Mouse (Mus musculus): ENCODE measurements around the gene Sgsh. TPM values are rescaled to one million over a fixed set of nuclear protein-coding genes. Genes with fewer than 3 reads are reported as not detected.

Gene Sgsh
- polyA plus RNA-seq, 1 experiment = 3.4 TPM

DNA sequence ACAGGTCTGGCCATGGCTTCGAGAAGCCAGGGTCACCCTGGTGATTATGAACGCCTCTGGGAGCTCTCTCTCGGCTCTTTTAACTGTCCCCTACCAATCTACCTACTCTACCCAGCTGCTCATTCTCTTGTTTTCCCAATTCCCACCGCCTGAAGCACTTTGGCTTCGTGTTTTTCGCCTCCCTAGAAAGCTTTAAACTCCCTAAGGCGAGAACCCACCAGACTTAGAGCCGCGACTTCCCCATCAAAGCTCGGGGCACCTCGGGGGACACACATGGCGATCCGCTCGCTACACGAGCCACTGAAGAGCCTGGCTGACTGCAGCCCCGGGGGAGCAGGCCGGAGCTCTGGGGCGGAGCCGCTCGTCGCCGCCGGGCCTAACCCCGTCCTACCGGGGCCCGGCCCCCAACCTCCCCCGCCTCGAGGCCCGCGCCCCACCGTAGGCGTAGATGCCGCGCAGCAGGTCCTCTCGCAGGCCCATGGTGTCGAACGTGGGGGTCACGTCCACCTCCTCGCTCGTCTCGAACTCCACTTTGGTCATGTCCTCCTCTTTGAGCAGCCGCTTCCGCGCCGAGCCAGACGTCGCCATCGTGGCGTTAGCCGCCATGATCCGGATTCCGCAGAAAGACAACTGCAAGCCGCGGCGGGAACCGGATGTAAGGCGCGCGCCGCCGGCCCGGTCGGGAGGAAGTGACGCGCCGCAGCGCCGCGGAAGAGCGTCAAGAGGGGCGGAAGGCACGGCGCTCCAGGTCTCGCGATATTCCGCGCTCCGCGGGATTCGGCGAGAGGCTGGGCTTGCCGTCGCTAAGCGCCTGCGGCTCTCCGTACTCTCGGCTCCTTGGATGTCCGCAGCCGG is 55.7 kb downstream of the Sgsh start, which contains the start of gene Eif4a3:
Eif4a3 (minus strand) TSS at position 699 of the 855 bp plus-strand sequence.
- peaks cover 25% of the 10 kb centered on the region for H3K4me1 ChIP-seq
- TF ChIP-seq GATA1 (IDR thresholded peaks at IDR 0.05; ENCODE audit: borderline replicate concordance, low read length) (no peak), FLI1 (IDR thresholded peaks at IDR 0.05; ENCODE audit: low read length) (peak; percentile 85; the same call in 1 of the 2 replicates)
- H3K27me3 ChIP-seq (replicated peaks) = peaks cover 28% of the 10 kb centered on the region
- H3K9me3 ChIP-seq = no peaks in the 10 kb centered on the region
- H3K4me3 ChIP-seq (replicated peaks) = peak within 1 kb of the TSS; percentile 99
- peaks cover 36% of the 10 kb centered on the region for H3K36me3 ChIP-seq (replicated peaks; ENCODE audit: low read length)

- Histone ChIP-seq H3K36me3 (replicated peaks; ENCODE audit: low read length) (peaks cover 43% of the 10 kb centered on the region), H3K4me1 (peaks cover 25% of the 10 kb centered on the region), H3K4me3 (replicated peaks) (peak overlapping the region; percentile 99), H3K27me3 (replicated peaks) (peaks cover 21% of the 10 kb centered on the region), H3K9me3 (no peaks in the 10 kb centered on the region)
- TF ChIP-seq GATA1 (IDR thresholded peaks at IDR 0.05; ENCODE audit: borderline replicate concordance, low read length) = no peak
Observed at GRCm38 (mm10) chr11:119298917-119299316, 56.4 kb downstream of the Sgsh start.

DNA sequence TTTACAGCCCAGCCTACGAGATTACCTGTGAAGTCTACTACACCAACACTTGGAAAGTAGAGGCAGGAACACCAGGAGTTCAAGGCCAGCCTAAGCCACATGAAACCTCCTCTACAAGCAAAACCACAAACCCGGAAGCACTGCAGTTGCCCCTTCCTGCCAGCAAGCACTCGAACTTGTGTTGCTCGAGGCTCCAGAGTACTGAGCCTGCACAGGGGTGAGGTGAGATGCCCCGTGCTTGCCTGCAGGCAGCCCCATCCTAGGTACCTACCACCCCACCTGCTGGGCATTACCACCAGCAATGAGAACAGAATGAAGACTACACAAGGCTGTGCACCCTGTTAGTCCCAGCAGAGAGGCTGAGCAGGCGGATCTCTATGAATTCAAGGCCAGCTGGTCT is 57.3 kb downstream of the Sgsh start:
- Histone ChIP-seq H3K4me3 (replicated peaks) (peak overlapping the region; percentile 99), H3K4me1 (peaks cover 25% of the 10 kb centered on the region), H3K27me3 (replicated peaks) (peaks cover 11% of the 10 kb centered on the region), H3K36me3 (replicated peaks; ENCODE audit: low read length) (peaks cover 52% of the 10 kb centered on the region), H3K9me3 (no peaks in the 10 kb centered on the region)
- TF ChIP-seq FLI1 (IDR thresholded peaks at IDR 0.05; ENCODE audit: low read length) (no peak), GATA1 (IDR thresholded peaks at IDR 0.05; ENCODE audit: borderline replicate concordance, low read length) (no peak)

Other genes with a start within 250 kb of the Sgsh start
- gene Tbc1d16, start 127.0 kb downstream of the Sgsh start, polyA plus RNA-seq (2012; ENCODE audit: insufficient read depth, low replicate concordance) = 0.85 TPM in 1 of 2 replicates, not detected in the other
- 1.7 and 4.3 TPM in 2 replicates for gene Ccdc40, start 127.0 kb downstream of the Sgsh start, polyA plus RNA-seq (2012; ENCODE audit: insufficient read depth, low replicate concordance)
- 44.2 and 58.6 TPM in 2 replicates for gene Gaa, start 87.6 kb downstream of the Sgsh start, polyA plus RNA-seq (2012; ENCODE audit: insufficient read depth, low replicate concordance)
- 41.8 and 111 TPM in 2 replicates for gene Eif4a3, start 55.4 kb downstream of the Sgsh start, polyA plus RNA-seq (2012; ENCODE audit: insufficient read depth, low replicate concordance)
- not detected in 2 replicates for gene Card14, start 47.8 kb downstream of the Sgsh start, polyA plus RNA-seq (2012; ENCODE audit: insufficient read depth, low replicate concordance)
- gene Slc26a11, start within 50 bp of the Sgsh start, polyA plus RNA-seq (2012; ENCODE audit: insufficient read depth, low replicate concordance) = 1.5 and 2.0 TPM in 2 replicates
- 1.2 TPM in 1 of 2 replicates, not detected in the other for gene Rnf213, start 37.6 kb upstream of the Sgsh start, polyA plus RNA-seq (2012; ENCODE audit: insufficient read depth, low replicate concordance)
- 8.7 and 10.0 TPM in 2 replicates for gene Endov, start 135.8 kb upstream of the Sgsh start, polyA plus RNA-seq (2012; ENCODE audit: insufficient read depth, low replicate concordance)
- gene Nptx1, start 192.2 kb upstream of the Sgsh start, polyA plus RNA-seq (2012; ENCODE audit: insufficient read depth, low replicate concordance) = 0.62 TPM in 1 of 2 replicates, not detected in the other
- gene Rptor, start 247.4 kb upstream of the Sgsh start, polyA plus RNA-seq (2012; ENCODE audit: insufficient read depth, low replicate concordance) = 5.4 and 20.2 TPM in 2 replicates